Mouse (Mus musculus) left cerebral cortex, adult 9 months (tissue): ENCODE measurements around the gene Golph3l.
"Not testable (repeated sequence)": the region's sequence is repeated elsewhere in the genome, so short reads cannot be mapped to it uniquely, and the experiment has no call there.

ENCODE experiments used
- DNase-seq, 2 experiments: peaks; one replicate each; pipeline ENCODE4 v3.0.0; 2022; ENCODE audit warnings: low spot score in 2 of 2

Gene Golph3l

DNA sequence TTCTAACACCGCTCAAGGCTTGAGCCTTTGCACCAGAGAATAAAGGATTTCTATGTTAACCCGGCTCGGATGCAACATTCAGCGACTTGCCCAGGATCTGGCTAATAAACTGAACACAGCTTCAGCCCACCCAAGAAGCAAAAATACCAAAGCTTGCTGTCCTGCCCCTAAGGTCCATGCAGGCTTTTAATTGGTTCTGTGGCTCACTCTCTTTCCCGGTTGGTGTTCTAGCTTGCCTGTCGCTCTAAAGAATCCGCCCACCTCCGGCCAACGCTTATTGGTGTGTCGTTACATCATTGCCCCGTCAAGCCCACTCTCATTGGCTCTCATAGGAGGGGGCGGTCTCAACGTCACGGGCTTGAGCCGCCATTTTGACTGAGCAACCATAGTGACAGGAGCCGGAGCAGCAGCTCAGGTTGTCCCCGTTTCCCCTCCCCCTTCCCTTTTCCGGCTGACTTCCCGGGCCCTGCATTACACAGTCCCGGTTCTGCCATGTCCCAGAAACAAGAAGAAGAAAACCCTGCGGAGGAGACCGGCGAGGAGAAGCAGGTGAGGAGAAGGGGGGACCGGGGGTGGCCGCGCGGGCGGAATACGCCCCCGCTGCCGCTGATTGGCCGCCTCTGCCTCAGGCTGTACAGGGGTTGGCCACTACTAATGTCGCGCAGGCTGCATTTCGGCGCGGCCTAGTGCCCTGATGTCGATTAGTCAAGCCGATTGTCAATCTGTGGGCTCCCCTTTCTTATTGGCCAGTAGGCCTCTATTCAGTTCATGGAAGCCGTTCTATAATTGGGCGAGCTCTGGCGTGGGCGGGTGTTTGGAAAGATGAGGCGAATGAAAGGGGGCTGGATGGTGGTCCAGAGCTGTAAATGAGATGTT is 36.1 kb downstream of the Golph3l start, which contains the start of gene Ensa:
Gene Ensa (plus strand): TSS at position 366 of the 876 bp plus-strand sequence.
- DNase-seq: peak; percentile 99

DNA sequence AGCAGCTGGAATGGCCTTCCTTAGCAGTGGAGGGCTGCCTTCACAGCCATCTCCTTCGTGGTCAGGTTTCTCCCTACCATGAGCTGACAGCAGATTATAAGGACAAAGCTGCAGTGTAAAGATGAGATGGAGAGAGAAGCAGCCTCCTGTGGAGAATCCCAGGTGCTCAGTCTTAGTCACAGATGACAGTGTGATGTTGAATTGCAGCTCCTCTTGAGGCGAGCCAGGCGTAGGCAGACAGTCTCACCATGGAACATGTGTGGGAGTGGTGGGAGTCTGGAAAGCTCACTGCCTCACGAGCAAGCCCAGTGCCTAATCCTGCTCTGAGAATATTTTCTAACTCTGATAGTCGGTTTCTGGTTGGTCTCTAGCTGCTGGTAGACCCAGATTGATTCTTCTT is 39.0 kb downstream of the Golph3l start:
- peak; percentile 84 to 88 for DNase-seq

DNA sequence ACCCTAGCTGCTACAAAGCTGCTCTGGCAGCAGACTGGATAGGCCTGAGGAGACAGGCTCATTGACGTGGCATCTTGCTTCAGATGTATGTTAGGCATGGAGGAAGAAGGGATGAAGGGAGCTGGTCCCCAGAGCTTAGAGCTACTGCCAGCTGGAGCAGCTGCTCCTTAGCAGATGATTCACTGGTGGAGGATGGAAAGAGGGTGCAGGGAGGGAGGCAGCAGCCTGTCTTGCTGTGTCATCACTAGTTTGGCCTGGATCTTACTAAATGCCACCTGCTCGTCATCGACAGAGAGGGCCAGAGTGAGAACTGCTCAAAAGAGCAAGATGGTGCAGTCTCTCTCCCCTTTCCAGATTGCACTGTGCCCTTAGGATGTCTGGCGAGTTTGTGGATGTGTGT is 41.0 kb downstream of the Golph3l start:
- DNase-seq: peak; percentile 70 to 82

DNA sequence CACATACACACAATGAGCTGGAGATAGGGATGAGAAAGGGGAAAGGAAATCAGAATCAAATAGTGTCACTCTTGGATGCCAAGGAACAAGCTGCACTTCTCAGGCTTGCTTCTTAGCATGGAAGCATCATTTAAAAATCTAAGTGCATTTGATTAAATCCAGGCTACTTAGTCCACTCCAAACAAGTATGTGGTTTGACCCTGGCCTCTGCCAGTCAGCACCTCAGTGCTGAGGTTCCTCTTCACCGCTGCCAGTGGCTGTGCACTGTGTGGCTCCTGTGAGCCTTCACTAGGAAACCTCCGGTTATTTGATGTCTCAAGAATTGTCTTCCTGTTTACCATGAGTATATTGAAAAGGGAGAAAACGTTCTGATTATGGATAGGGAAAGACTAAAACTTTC is 42.1 kb downstream of the Golph3l start:
- no peak for DNase-seq

DNA sequence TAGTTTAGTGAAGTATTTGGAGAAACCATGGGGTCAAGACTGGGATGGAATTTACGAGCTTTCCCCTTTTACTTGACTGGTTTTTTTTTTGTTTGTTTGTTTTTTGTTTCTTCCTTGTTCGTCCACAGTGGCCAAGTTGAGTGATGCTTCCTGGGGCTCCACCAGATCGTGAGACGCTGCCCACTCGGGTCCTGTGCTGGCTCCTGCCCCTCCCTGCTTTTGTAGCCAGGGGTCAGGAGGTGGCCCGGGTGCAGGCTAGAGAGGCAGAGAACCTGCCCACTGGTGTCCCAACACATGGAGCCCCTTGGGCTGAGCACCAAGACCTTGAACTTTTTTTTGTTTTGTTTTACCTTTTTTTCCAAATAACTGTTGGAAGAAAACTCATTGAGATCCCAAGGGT is 42.6 kb downstream of the Golph3l start:
- DNase-seq: no peak

DNA sequence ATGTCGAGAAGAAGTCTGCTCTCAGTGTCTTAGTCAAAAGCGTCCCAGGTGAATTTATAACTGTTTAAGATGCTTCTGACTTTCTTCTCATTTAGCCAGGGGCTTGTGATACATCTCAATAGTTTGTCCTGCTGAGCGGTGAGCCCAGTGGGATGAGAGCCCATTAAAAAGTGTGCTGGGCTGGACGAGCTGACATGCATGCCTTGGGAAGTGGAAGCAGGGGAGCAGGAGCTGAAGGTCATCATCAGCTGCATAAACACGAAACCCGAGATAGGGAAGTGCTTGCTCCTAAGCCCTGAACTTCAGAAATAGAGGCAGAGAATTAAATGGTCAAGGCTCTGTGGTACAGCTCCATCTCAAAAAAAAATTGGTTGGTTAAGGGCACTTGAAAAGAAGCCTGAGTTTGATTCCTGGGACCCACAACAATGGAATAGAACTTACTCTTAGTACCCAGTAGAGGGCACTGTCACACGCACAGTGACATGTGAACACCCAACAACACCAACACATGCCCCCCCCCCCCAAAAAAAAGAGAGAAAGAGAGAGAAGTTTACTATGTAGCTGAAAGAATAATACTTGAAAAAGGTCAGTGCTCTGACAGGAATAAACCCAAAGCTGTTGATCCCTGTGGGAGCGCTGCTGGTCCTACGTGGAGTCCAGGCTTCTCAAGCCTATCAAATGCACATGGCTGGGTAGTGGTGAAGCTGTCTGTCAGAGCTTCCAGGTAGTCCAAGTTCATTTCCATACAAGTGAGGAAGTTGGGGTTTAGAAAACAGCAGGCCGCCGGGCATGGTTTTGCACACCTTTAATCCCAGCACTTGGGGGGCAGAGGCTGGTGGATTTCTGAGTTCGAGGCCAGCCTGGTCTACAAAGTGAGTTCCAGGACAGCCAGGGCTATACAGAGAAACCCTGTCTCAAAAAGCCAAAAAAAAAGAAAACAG is 44.2 kb downstream of the Golph3l start:
- DNase-seq: no peak

DNA sequence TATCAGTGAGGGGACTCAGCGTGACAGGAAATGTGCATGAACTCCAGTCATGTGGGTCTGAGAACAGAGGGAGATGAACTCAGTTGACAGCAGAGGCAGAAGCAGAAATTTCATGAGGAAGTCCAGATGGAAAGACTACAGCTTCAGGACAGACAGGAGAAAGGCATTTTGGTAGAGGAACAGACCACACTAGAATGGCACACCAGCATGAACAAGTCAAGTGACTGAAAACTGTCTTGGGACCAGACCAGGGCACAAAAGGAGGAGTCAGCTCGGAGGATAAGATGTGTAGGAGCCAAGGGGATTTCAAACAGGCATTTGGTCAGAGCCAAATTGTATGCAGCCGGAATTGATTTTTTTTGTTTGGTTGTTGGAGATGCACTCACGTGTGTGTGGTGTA is 46.9 kb downstream of the Golph3l start:
- DNase-seq: no peak

DNA sequence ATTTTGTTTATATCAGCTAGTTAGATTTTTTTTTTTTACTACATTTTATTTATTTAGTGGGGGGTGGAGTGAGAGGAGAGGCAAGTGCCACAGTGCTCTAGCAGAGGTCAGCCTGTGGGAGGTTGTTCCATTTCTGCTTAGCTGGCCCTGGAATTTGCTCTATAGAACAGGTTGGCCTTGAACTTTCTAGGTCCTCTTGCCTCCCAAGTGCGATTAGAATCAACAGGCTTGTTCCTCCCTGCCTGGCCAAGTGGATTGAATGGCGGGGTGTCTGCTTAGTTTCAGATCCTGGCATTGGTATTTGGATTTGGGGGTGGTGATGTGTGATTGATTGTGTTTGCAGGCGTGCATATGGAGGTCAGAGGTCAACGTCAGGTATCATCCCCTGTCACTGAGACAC is 47.3 kb downstream of the Golph3l start:
- no peak for DNase-seq

DNA sequence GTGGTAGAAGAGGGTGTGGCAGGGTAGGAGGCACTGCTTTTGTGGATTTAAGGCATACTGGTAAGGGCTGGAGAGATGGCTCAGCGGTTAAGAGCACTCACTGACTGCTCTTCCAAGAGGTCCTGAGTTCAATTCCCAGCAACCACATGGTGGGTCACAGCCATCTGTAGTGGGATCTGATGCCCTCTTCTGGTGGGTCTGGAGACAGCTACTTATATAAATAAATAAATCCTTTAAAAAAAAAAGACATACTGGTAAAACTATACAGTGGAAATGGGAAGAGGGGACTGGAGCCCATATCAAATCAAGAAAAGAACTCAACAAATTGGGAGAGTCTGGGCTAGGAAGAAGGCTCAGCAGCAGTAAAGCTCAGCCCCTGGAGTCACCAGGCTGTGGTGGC is 51.0 kb downstream of the Golph3l start:
- no peak for DNase-seq

DNA sequence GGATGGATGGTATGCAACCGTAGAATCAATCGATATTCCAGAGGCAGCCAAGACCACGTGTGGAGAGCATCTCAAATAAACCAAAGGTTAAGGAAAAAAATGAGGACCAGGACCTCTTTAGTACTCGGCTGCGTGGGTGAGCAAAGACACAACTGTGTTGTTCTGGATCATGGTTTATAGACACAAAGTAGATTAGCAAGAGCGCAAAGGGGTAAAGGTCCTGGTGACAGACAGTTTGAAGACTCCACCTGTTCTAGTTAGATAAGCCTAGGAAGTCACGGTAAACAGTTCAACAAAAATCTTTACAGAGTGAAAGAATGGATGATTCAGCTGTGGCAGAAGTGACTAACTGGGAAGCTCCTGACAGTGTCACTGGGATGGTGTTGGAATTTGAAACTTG is 54.4 kb downstream of the Golph3l start:
- no peak for DNase-seq

DNA sequence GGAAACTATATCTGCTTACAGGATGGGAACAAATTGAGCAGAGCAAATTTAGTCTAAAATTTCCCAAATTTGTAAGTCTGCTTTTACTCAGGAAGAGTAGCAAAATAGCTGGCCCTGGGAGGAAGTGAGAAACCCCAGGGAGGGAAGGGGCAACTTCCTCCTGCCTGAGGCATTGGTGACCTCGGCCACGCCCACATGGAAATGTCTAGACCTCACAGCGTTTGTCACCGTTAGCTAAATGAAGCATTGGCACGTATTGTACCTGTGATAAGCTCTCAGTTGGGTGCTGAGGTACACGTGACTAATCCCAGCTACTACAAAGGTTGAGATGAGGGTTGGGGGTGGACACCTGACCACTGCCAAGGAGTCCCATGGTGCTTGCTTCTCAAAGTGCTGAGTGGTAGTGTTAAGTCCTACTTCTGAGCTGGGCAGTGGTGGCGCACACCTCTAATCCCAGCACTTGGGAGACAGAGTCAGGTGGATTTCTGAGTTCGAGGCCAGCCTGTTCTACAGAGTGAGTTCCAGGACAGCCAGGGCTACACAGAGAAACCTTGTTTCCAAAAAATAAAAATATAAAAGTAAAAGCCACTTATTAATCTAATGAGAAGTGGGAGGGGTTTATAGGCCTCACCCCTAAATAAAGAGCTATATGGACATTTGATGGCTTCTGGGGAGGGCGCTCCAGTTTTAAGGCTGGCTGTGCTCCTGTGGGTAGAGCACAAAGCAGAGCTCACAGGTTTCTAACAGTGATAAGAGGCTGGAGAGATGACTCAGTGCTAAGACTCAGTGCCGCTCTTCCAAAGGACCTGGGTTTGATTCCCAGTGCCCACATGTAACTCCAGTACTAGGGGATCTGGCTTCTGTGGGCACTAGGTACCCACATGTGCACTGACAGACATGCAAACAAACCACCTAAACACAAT is 56.8 kb downstream of the Golph3l start:
- DNase-seq: no peak

DNA sequence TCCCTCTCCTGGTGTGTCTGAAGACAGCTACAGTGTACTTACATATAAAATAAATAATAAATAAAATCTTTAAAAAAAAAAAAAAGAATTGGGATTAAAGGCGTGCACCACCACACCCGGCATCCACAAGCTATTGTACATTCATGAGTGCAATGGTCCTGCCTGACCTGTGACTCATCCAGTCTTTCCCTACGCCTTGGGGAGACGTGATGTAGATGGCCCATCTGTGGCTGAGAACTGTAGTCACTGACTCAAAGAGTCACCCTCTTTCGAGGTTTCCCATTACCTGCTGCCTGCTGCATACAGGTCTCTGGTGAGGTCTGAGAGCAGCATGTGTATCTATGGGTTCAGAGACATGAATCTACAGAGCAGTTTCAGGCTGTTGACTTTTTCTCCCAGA is 59.3 kb downstream of the Golph3l start:
- no peak for DNase-seq

DNA sequence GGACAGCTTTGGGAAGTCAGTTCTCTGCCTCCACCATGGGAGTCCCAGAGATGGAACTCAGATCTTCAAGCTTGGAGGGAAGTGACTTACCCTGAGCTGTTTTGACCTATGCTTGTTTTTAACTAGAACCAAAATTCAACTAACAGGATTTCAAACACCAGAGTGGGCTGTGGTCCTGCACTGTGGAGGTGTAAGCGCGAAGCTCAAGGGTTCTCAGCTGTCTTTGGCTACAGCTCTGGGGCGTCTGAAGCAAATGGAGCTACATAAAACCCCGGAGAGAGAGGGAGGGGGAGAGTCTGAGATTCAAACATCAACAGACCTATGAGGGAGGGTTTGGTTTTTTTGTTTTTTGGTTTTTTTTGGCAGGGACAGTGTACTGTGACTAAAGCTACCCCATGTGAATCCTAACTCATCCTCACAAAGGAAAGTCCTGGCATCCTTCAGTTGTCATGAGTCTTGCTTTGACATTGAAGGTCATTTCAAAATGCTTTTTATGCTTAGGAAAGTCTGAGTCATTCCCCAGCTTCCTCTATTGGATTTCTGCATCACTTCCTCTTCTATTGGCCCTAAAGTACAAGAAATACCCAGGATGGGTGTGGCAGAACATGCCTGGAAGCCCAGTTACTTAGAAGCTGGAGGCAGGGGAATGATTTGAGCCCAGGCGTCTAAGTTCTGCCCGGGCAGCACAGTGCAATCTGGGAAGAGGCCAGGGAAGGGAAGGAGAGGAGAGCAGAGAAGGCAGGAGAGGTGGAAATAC is 61.7 kb downstream of the Golph3l start:
- DNase-seq: no peak

DNA sequence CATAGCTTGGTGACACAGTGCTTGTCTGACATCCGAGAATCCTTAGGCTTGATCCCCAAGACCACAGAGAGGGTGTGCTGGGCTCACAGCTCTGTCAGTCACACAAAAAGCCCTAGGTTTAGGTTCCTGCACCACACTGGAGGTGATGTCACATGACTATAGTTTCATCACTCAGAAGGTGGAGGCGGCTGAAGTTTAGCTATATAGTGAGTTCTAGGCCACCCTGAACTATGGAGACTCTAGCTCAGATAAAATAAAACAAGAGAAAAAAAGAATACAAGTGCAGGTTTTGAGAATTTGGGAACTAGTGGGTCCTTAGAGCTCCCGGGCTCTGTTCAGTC is 62.3 kb downstream of the Golph3l start:
- DNase-seq: no peak

DNA sequence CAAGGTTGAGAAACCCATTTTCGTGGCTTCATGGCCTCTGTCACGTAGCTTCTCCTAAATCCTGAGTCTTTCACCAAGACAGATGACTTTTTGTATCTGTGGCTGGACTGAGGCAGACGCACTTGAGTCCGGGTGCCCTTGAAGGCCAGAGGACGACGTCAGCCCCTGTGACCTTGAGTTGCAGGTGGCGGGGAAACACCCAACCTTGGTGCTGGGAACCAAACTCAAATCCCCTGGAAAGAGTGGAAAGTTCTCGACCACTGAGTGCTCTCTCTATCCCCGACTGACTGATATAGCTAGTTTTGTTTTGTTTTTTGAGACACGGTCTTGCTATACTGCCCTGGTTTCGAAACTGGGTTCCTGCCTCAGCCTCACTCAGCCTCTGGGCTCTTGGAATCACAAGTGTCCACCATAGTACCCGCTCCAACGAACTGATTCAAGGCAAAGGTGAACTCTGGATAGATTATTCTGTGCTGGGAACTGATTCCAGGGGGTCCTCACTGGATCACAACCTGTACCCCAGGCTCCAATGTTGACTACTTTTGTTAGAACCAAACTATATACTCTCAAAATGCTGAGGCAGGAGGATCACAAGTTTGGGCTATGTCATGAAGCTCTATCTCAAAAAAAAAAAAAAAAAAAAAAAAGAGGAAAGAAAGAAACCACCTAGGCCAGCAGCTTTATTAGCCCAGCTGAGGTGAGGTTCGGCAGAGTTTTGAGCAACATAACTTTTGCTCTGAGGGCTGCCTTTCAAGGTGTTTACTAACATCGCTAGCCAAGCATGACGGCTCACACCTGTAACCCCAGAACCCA is 62.9 kb downstream of the Golph3l start:
- no peak for DNase-seq

DNA sequence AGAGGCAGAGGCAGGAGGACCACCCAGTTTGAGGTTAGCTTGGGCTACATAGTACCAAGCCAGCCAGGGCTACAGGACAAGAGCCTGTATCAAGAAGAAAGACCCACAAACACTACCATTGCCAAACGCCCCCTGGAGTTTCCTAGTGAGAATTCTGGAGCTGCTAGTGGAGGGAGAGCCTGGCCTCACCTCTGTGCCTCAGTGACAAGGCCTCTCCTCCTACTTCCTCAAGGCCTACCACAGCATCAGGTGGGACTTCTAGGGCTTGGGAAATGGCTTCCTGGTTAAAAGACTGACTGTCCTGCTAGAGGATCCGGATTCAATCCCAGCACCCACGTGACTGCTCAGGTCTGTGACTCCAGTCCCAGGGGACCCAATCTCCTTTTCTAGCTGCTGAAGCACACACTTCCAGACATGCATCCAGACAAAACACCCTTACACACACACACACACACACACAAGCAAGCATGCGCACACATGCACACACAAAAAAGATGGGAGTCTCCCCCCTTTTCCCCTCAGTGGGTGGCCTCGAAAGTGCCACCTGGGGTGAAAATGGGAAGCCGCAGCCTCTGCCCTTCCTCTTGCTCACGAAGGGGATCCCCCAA is 63.6 kb downstream of the Golph3l start:
- no peak for DNase-seq

DNA sequence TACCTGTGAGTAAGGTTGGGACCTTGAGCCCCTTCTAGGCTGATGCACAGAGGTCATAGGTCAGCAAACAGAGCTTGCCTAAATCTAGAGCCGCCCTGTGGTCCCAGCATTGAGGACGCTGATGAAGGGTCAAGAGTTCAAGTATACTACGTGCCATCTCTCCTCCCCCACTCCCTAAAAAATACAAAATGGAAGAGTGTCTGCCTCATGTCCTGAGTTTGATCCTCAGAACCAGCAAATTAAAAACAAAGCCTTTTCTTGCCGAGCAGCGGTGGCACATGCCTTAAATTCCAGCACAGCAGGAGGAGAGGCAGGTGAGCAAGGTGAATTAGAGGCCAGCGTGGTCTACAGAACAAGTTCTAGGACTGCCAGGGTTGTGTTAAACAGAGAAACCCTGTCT is 64.1 kb downstream of the Golph3l start:
- no peak for DNase-seq

DNA sequence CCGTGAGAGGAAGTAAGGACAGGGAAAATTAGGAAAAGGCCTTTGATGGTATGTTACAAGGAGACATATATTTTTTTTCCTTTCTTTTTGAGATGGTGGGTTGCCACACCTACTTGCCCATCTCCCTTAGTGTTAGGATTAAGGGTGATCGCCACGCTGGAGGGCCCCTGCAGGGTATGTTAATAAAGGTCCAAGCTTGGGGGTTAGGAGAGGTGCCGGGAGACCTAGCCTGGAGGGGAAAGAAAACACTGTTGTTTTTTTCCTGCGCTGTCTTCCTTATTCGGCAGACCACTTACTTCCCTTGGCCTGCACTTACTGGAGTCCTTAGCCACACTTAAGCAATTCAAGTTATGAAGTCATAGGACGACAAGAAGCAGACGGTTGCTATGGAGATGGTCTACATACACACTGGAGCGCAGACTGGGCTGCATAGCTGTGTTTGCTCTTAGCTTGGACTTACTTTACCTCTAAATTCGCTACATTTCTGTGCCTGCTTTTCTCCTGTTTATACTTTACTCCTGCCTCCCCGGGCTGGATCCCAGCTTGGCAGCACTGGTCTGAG is 64.8 kb downstream of the Golph3l start:
- no peak for DNase-seq

DNA sequence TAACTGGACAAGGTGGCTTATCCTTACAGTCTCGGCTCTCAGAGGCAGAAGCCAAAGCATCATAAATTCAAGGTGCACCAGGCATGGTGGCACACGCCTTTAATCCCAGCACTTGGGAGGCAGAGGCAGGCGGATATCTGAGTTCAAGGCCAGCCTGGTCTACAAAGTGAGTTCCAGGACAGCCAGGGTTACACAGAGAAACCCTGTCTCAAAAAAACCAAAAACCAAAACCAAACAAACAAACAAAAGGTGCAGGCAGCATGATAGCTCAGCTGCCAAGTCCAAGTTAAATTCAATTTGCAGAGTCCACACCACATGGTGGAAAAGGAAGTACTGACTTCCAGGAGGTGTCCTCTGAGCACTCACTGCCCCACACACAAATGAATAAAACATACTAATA is 65.6 kb downstream of the Golph3l start:
- not testable (repeated sequence) for DNase-seq
